Mouse (Mus musculus) thymus, adult 2 months (tissue): Measurements from ENCODE around the gene Rasl10a.

Experiments used
- CTCF ChIP-seq: fragments of 200-500 bp; IDR thresholded peaks from 2 replicates; pipeline ENCODE4 v1.5.1; 2012; ENCODE audit warnings: mild to moderate bottlenecking, control low read depth, low read length, moderate library complexity, borderline replicate concordance; ENCODE audit not compliant: control insufficient read depth, poor library complexity, insufficient read depth; ENCODE audit errors: extremely low read depth
- POLR2A ChIP-seq: fragments of 200-500 bp; IDR thresholded peaks from 2 replicates; pipeline ENCODE4 v1.6.1; 2012; ENCODE audit warnings: mild to moderate bottlenecking, low read length, control low read depth, moderate library complexity; ENCODE audit not compliant: control insufficient read depth, poor library complexity, insufficient read depth; ENCODE audit errors: extremely low read depth

GRCm38 (mm10) chr11:5010205-5010604 lies 47.7 kb upstream of the Rasl10a start:
- no peak for TF ChIP-seq POLR2A
- no peak for TF ChIP-seq CTCF
